Mouse (Mus musculus) urinary bladder, postnatal 25 days (tissue): ENCODE data around the gene Brca1.
"Not testable (repeated sequence)": the region's sequence is repeated elsewhere in the genome, so short reads cannot be mapped to it uniquely, and the experiment has no call there.

ENCODE experiments used
- DNase-seq: peaks from one replicate; pipeline ENCODE4 v3.0.0; 2022; ENCODE audit warnings: low spot score

Gene Brca1

DNA sequence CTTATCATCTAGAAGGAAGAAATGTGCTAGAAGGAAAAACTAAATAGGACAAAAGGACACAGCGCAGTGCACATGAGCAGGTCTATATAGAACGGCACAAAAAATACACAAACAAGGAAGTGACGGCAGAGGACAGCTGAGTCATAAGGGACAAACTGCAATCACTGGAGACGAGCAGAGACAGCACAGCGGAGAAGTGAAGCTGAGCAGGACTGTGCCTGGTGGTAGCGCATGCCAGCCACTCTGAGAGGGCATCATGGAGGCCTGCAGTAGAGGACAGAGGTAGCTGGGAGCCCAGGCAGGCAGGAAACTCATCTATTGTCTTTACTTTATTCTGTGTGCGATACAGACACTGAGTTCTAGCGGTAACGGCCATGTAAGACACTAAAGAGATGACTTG lies 8.2 kb downstream of the Brca1 start:
- no peak for DNase-seq

DNA sequence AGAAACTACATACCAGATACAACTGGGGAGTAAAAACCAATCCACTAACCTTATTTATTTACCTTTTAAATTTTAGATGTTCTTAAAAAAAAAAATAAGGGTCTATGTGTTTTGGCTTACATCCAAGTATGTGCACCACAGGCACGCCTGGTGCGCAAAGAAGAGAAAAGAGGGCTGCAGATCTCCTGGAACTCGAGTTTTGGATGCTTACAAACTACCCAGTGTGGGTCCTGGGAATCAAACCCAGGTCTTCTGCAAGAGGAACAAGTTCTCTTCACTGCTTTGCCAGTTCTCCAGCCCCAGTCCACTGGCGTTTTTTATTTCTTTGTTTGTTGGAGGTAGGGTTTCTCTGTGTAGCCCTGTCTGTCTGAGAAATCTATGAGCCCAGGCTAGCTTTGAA lies 25.1 kb downstream of the Brca1 start:
- no peak for DNase-seq

DNA sequence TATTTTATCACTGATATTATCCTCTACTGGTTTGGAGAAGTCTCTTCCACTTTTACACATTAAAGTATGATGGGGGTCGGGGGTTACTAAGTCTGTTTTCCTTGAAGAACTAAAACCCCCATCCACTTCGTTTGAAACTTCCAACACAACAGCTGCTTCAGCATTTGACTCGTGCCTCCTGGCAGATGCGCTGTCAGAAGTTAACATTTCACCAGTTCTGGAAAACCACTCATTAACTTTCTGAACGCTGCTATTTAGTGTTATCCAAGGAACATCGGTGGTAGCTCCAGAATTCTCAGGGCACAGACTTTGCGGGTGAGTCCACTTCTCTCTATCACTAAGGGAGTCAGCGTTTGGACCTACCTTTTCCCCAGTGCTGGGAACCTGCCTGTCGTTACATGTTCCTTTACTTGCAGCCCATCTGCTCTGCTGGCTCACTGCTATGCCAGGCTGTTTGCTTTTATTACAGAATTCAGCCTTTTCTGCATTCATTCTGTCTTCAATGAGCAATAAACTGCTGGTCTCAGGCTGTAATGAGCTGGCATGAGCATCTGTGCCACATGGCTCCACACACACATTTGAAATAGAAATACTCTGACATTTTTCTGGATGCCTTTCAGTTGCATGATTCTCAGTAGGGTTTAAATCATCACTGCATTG lies 25.7 kb downstream of the Brca1 start:
- DNase-seq: no peak

DNA sequence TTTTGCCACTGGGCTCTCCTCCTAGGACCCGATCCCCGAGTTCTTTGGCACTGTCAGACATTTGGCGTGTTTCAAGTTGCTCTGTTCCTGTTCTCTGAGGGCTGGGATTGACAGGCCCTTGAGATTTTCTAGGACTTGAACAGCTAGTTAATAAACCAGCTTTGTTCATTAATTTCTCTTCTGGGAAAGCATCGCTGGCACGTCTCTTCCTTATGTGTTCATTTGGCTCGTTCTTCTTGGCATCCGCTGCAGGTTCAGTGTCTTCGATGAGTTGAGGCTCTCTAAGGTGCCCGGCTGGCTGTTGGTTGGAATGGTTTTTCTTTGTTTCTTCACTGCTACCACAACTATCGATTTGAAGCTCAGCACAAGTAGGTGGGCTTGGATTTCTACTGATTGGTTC lies 26.7 kb downstream of the Brca1 start:
- DNase-seq: no peak

DNA sequence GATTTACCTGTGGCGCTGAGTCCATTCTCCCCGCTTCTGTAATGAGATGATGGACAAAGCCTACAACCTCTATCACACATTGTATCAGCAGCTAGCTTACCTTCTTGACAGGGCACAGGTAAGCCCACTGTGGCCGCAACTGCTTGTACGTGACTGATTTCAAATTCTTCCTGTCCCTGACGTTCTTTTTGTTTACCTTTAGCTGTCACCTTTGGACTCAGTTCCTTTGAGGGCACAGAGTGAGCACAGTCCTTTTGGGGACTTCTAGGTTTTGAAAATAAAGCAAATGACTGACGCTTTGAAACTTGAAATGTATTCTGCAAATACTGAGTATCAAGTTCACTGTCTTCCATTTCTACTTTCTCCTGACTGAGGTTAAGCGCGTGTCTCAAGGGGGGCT lies 27.3 kb downstream of the Brca1 start:
- DNase-seq: no peak

DNA sequence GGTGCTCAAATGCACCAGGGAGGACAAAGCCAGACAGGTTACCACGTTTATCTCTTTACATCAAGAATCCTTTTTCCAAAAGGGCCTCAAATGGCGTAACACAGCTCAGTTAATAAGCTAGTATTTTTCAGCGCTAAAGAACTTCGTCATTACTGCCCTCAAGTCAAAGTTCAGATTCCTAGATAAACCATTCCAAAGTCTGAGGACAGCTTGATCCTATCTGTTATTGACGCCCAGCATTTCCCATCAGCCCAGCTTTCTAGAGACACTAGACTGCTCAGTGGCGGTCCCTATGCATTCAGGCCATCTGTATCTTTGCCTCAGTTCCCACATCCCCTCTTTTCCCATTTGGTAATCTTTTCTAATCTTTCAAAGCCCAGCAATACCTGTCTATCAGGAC lies 32.4 kb downstream of the Brca1 start:
- no peak for DNase-seq

DNA sequence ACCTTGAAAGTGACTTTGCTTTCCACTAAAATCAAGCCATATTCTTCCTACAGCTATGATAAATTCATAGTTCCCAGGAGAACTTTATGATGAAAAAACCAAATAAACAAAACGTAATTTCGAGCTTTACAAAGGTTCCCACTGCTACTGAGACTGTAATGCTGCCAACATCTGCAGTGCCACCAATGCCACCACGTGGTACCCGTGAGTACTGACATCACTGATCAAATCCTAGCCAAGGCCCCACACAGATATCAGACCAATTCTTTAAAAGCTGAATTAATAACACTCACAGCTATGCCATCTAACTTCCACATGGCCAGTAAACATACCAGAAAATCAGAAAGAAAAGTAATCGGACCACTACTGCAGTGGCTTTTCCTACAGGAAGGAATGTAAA lies 32.8 kb downstream of the Brca1 start:
- DNase-seq: no peak

DNA sequence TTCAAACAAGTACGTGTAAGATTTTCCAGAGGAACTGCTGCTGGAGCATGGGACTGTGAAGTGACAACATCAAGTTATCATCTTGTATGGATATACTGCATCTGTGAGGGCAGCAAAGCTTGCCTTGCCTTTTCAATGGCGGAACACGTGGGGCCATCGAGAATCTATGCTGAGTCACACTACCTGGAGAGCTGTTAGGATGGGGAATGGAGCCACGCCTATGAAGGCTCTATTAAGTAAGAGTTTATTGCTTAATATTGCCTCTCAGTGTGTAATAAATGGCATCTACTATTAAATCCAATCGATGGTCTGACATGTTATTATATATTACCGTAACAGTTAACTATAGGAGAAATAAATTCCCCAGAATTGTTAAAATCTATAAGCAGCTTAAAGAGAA lies 44.7 kb downstream of the Brca1 start:
- DNase-seq: no peak

DNA sequence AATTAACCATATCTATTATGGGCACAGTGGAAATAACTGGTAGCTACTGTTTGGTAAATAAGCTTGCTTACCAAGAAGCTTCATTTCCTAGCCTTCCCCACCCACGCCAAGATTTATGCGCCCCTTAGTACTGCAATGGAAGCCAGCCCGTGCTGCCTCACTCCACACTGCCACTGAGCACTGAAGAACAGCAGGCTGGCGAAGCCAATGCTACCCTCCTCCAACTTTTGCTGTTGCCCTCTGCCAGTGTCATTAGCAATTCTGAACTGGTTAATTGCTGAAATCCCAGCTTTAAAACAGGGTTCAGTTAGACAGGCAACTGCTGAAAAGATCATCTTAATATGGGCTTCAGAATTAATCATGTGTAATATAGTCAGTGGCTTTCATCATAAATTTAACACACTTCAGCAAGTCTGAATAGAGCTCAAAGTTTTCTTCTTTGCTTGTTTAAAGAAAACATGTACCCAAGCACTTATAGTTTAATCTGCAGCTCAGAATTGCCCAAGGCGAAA lies 45.4 kb downstream of the Brca1 start:
- DNase-seq: no peak

DNA sequence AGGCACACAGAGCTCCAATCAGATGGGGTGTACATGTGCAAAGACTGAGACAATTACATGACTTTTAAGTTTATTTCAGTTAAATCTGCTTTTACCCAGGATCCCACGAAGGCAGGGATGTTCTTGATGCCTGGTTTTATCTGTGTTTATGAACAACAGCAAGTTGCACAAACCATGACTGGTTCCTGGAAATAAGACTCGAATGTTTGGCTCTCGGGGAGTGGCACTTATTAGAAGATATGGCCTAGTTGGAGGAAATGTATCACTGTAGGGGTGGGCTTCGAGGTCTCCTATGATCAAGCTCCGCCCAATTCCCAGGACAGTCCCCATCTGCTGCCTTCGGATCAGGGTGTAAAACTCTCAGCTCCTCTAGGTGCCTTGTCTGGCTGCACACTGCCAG lies 65.6 kb downstream of the Brca1 start:
- DNase-seq: no peak

DNA sequence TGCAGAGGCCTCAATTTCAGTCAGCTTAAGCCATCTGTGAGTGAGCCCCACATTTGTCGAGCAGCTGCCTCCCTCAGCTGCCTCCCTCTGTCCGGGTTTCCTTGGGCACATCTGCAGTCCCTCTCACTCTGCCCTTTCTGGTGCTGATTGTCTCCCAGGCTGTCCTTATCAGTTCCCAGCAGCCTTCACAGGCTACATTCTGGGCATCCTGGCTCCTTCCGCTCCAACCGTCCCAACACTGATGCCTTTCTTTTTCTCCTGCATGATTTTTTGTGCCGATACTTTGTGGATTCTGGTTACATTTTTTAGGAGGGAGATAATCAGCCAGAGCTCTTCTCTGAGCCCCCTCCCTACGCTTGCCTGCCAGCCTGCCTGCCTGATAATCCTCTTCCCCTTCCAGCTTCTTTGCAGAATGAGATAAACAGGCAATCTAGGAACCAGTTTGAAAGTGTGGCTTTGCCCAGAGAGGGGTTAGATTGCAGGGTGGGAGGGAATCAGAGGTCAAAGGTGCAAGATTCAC lies 66.2 kb downstream of the Brca1 start:
- DNase-seq: no peak

DNA sequence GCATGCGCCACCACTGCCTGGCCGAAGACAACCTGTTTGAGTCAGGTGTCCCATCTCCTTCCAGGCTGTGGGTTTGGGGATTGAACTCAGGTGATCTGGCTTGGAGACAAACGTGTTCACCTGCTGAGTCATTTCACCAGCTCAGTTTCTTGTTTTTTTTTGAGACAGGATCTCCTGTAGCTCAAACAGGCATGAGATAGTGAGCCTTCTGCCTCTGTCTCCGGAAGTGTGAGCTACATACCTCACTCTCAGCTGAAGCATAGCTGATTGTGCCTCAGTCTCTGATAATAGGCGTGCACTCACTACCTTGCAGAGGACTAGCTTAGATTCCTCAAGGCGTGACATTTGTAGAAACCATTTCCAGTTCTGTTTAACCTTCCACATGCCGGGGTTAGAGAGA lies 66.9 kb downstream of the Brca1 start:
- DNase-seq: no peak

DNA sequence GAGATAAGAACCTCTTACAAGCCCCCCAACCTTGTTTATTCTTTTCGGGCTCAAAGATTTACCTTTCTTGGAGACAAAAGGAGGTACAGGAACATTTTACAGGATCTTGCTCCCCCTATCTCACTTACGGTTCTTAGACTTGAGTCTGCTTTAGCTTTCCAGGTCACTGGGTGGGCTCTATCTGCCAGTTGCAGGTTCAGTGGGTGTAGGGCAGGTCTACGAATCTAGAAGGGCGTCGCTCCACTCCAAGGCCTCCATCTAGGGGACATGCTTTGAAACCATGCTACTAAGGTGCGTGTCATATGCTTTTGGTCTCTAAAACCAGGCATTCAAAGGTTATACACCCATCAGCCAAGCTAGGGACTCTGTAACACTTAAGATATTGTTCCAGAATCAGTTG lies 67.5 kb downstream of the Brca1 start:
- DNase-seq: no peak

DNA sequence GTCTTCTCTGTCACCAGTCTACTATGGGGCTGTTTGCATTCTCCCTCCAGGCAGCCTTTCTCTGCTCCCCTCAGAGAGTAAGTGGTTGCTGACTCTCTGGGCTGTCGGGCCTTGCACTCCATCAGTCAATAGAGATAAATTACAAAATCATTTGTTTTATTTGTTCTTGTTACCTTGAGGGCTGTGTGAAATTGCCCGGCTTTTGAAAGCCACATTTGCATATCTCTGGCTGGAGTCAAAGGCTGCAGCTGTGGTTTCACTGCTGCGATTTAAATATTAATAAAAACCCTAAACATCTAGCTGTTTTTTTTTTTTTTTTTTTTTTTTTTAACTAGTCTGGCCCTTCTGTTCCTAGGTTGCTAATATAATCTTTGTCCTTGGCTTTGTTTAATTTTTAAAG lies 68.0 kb downstream of the Brca1 start:
- DNase-seq: no peak

DNA sequence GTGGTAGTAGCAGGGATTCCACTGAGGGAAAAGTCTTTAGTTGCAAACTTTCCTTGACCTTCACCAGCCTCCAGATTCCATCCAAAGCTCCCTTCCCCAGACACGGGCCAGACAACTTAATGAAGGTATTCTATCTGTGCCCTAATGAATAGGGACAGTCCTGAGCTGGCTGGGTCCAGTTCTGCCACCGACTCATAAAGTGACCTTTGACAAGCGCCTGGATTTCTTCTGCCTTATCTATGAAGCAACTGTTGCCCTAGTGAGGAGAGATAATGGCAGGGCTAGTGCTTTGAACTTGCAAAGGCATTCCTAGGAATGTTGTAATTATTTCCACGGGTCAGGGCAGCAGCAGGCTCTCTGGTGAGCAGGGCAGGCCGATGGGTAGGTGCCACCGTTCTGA lies 70.8 kb downstream of the Brca1 start:
- no peak for DNase-seq

DNA sequence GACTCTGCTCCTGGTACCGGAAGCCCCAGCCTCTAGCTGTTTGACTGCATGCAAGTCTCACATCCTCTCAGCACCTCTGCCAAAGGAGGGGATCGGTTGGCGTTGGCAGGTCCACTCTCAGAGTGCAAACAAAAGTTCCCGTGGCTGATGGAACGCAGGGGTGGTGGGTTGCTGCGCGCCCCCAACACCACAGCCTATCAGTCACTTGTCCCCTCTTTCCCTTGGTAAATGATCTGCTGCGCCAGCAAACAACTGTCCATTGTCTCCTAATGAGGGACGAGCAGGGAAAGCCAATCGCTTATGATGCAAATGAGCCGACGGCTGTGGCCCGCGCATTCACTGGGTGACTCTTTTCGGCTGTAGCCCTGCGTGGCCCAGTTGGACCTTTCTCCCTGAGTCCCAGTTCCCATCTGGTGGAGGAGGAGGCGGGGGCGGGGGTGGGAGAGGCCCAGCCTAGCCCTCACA lies 72.6 kb downstream of the Brca1 start:
- DNase-seq: no peak

DNA sequence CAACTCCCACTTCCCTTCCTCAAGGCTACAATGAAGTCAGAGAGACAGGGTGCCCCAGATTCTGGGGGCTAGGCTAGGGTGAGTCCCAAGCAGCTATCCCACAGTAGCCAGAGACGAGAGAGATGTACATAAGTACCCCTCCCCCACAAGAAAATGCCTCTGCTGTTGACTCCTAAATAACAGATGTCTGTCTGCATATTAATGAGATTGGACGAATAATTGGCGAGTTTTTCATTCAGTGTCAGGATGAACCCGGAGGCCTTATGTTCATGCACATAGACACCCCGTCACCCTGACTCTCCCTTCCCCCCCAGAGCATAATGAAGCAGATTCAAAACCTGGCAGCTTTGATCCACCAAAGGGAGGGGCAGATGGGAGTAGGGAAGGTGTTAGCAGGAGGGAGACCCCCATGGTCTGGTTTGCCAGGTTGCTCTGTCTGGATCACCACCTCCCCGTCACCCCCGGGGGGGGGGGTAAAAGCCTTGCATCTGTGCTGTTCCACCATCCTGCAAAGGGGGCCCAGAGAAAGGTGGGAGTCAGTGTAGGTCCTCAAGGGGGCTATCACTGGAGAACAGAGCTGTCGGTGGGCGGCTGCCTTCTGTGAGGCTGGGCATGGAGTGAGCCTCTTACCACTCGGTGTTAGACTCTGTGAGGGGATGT lies 74.1 kb downstream of the Brca1 start:
- DNase-seq: no peak

DNA sequence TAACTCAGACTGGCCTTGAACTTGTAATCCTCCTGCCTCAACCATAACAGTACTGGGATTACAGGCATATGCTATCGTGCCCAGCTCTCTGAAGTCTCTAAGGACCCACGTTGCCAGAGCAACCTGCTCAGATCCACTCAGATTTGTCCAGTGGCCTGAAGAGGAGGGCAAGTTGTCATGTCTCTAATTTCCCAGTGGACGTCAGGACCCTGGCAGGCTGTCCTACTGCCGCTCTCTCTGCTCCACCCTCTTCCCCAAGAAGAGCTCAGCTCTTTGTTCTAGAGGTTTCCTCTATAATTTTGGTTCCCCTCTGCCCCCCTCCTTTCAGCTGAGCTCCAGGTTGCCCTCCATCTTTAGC lies 74.6 kb downstream of the Brca1 start:
- no peak for DNase-seq

DNA sequence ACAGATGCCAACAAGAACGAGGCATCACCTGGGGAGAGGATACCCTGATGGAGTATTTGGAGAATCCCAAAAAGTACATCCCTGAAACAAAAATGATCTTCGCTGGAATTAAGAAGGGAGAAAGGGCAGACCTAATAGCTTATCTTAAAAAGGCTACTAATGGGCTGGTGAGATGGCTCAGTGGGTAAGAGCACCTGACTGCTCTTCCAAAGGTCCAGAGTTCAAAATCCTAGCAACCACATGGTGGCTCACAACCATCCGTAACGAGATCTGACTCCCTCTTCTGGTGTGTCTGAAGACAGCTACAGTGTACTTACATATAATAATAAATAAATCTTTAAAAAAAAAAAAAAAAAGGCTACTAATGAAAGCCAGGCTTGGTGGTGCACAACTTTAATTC lies 75.4 kb downstream of the Brca1 start:
- DNase-seq: not testable (repeated sequence)

DNA sequence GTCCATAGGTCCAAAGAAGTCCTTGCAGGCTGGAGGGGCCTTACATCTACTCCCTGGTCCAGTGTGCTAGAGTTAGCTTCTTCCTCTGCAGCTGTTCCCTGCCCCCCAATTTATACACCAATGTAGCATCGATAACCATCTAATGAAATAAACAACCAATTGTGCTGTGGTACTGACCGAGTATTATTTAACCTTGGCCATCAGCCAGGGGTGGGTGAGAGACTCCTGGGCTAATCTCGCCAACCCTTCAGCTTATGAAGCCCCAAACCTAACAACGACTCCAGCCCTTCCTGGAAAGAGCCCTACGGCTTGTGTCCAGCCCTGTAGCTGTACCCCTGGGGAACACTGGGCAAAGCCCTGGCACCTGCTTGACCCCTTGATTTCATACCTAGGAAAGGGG lies 77.5 kb downstream of the Brca1 start:
- no peak for DNase-seq

DNA sequence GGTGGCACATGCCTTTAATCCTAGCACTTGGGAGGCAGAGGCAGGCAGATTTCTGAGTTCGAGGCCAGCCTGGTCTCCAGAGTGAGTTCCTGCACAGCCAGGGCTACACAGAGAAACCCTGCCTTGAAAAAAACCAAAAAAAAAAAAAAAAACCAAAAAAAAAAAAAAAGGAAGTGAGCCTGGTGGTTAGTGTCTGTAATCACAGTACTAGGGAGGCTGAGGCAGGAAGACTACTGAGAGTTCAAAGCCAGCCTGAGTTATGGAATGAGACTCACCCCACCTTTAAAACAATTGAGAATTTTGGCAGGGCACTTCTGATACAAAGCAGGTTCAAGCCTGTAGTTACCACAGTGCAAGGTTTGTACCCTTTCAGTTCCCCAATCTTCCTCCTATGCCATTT lies 78.1 kb downstream of the Brca1 start:
- not testable (repeated sequence) for DNase-seq

DNA sequence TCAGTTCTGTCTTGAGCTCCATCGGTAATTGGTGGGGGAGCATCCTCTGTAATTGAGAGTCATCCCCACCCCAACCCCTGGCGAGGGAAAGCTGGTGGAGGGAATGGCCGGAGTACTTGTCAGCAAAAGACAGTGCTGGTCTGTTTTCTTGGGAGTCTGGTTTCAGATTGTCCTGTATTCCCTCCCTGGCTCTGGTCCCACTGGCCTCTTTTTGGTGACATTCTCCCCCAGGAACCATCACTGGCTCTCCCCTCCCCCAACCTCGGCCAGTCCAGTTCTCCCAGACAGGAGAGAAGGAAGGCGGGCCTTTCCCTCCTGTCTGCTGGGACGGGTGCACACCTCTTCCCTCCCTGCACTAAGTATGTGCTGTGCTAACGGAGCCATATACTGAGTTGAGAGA lies 79.4 kb downstream of the Brca1 start:
- DNase-seq: no peak

DNA sequence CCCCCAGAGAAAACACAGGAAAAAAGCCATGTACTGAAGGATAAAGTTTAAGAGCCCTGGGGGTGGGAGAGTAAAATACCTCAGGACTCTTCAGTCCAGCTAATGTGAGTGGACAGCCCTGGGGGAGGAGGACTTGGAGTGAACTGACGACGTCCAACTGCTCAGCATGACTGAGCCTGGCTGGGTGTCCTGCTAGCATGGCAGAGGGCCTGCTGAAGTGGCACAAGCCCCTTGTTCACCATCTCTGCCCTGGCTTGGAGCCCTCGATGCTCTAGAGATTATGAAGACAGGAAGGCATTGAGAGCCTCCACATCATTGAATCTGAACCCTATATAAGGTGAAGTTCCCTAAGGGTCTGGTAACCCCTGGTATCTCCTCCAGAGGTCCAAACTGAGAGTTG lies 79.8 kb downstream of the Brca1 start:
- DNase-seq: no peak

DNA sequence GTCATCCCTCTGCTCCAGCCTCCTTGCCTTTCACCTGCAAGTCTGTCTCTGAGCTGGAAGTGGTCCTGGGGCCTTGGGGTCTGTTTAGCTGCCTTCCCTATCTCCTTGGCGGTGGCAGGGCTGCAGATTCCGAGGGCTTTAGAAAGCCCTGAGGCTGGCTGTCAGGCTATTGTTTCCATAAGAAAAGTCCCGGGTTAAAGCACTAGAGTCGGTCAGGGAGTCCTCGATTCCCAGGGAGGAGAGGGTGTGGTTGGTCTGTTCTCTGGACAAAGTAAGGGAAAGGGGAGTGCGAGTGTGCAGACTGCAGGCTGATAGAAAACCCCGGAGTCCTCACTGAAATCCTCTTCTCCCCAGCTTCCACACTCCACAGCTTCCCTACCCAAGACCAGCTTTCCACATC lies 81.5 kb downstream of the Brca1 start:
- no peak for DNase-seq
